In genomic region chr12:84827384-84827933, GRCm38 (mm10) we compare ENCODE assay signal across 18 mouse cellular contexts. TPM values are rescaled to one million over a fixed set of nuclear protein-coding genes. Genes with fewer than 3 reads are reported as not detected.
A peak's percentile ranks its signal among the peaks of the same experiment; 100 is the strongest.
DNase-seq lines count a peak whose midpoint lies in the region.
"Had no signal": no experiment of that assay in that cellular context is flagged by ENCODE, and none has a peak within 500 bp of the region (broad histone marks: within the 10 kb centered on the region; RNA-seq: fewer than 3 reads in every experiment).

No protein-coding gene starts in this region.

- H3K4me1 ChIP-seq in embryonic facial prominence, embryonic 10.5 days, result peaks cover 7% of the 10 kb centered on the region; the same call in 1 of the 2 replicates
- H3K4me1 ChIP-seq: stomach, embryonic 15.5 days had no signal

- H3K4me3 ChIP-seq in embryonic facial prominence, embryonic 10.5 days, result no peak overlapping the region
- H3K4me3 ChIP-seq: erythroblast, embryonic 14.5 days; heart, embryonic 12.5 days; limb, embryonic 12.5 days; stomach, embryonic 15.5 days had no signal

- WGBS in embryonic facial prominence, embryonic 10.5 days, result 64% methylated on average over 8 of the region's 8 CpGs

- no peaks in the 10 kb centered on the region for H3K36me3 ChIP-seq in embryonic facial prominence, embryonic 10.5 days (replicated peaks)
- H3K36me3 ChIP-seq: G1E; heart, embryonic 12.5 days; limb, embryonic 12.5 days; stomach, embryonic 15.5 days had no signal

- no peaks in the 10 kb centered on the region for H3K9me3 ChIP-seq in embryonic facial prominence, embryonic 10.5 days
- H3K9me3 ChIP-seq: G1E; heart, embryonic 12.5 days; limb, embryonic 12.5 days; stomach, embryonic 15.5 days had no signal

- DNase-seq in cerebellum, adult 18-20 months, result peak; percentile 49 to 52
- DNase-seq in cerebellum, adult 11 months, result no peak
- peak; percentile 32 for DNase-seq in lung, postnatal 10 days
- DNase-seq in lung, adult 18-20 months, result no peak
- peak; percentile 30 for DNase-seq in adrenal gland, postnatal 25 days
- DNase-seq in embryonic facial prominence, embryonic 10.5 days (ENCODE audit: low spot score), result no peak
- DNase-seq in urinary bladder, postnatal 25 days (ENCODE audit: low spot score), result no peak
- DNase-seq in gastrocnemius, postnatal 25 days, result no peak
- DNase-seq: gastrocnemius, postnatal 14 days; heart, postnatal 36 days; kidney, adult 9 months; retina, postnatal 1 day; spleen, adult 18-20 months had no signal

- 0 out of 2 replicates have a peak overlapping the region, but pooled peaks have one; percentile 10 for H3K27ac ChIP-seq in embryonic facial prominence, embryonic 10.5 days (replicated peaks)
- H3K27ac ChIP-seq: limb, embryonic 12.5 days; stomach, embryonic 15.5 days had no signal

- no peaks in the 10 kb centered on the region for H3K27me3 ChIP-seq in embryonic facial prominence, embryonic 10.5 days (replicated peaks; ENCODE audit: low read depth, poor library complexity, severe bottlenecking)
- H3K27me3 ChIP-seq: stomach, embryonic 15.5 days had no signal

RNA-seq across cellular contexts. Expression of gene Ltbp2, which starts 48.9 kb away (rescaled TPM):
- 3.9 and 4.8 TPM in 2 replicates for total RNA-seq in adrenal gland, postnatal 25 days (2021)
- polyA plus RNA-seq in embryonic facial prominence, embryonic 10.5 days (2016; fragmentation: Nextera tagmentation; extraction: Ambion mirVana), result 0.12 TPM in 1 of 2 replicates, not detected in the other
- 1 to 10 TPM; 1.3 to 1.6 TPM for total RNA-seq in gastrocnemius, postnatal 25 days (2021)
- polyA plus RNA-seq: G1E had no signal

RNA-seq across cellular contexts. Expression of gene Isca2, which starts 54.4 kb away (rescaled TPM):
- 67.6 and 83.1 TPM in 2 replicates for total RNA-seq in adrenal gland, postnatal 25 days (2021)
- 135 and 141 TPM in 2 replicates for polyA plus RNA-seq in embryonic facial prominence, embryonic 10.5 days (2016; fragmentation: Nextera tagmentation; extraction: Ambion mirVana)
- total RNA-seq in gastrocnemius, postnatal 25 days (2021), result 10 to 100 TPM; 39.9 to 52.4 TPM

RNA-seq across cellular contexts. Expression of gene Npc2, which starts 54.5 kb away (rescaled TPM):
- total RNA-seq in adrenal gland, postnatal 25 days (2021), result 68.1 and 74.3 TPM in 2 replicates
- 62.8 and 64.4 TPM in 2 replicates for polyA plus RNA-seq in embryonic facial prominence, embryonic 10.5 days (2016; fragmentation: Nextera tagmentation; extraction: Ambion mirVana)
- total RNA-seq in gastrocnemius, postnatal 25 days (2021), result 10 to 100 TPM; 13.8 to 20.0 TPM

Comparison
In these comparisons a context has a peak if more than half of its experiments do, and no peak if none do; other contexts are left out.
1. DNase-seq: peak in cerebellum, adult 18-20 months (2 of 2), lung, postnatal 10 days (single experiment) and adrenal gland, postnatal 25 days (single experiment); none in cerebellum, adult 11 months (single experiment), lung, adult 18-20 months (0 of 2), embryonic facial prominence, embryonic 10.5 days (single experiment), urinary bladder, postnatal 25 days (single experiment) and gastrocnemius, postnatal 25 days (single experiment).